Mouse (Mus musculus): ENCODE measurements around the gene Egflam. TPM values are rescaled to one million over a fixed set of nuclear protein-coding genes. Genes with fewer than 3 reads are reported as not detected.

Egflam gene
- polyA plus RNA-seq, 1 experiment from 2014 or later = 9.1 TPM

DNA sequence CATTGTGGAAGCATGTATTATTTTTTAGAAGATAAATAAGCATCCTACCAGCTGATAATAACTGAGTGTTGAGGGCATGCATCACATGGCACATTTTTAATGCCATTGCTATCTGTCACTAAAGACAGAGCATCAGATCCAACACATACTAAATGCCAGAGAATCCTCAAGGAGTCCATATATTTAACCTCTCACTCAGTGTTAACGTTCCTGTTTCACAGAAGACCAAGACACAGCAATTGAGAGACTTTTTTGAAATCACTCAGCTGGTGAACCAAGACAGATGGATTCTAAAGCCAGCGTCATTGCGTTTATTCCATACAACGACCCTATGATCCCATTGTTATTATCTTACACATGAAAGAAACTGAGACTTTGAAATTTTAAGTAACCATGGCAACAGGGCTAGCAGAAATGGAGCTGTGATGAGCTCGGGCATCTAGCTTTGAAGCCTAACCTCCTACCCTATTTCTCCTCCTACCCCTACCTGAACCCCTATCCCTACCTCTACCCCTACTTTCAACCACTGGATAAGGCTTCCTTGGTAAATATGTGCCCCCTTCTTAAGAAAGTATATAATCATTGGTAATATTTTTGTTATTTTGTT is 57.4 kb downstream of the Egflam start:
- H3K4me2 ChIP-seq = no peak overlapping the region
- H3K36me3 ChIP-seq = no peaks in the 10 kb centered on the region
- no peak for ATAC-seq (ENCODE audit: insufficient number of reproducible peaks, low FRiP score)
- H3K27ac ChIP-seq (ENCODE audit: poor library complexity, severe bottlenecking) = no peak overlapping the region
- no peaks in the 10 kb centered on the region for H3K4me1 ChIP-seq (replicated peaks)
- H3K9me3 ChIP-seq (replicated peaks) = 0 out of 2 replicates have a peak, but pooled peaks cover under 1% of the 10 kb centered on the region
- no peak overlapping the region for H3K9ac ChIP-seq
- 70% methylated on average over 5 of the region's 5 CpGs for WGBS
- H3K27me3 ChIP-seq (replicated peaks) = no peaks in the 10 kb centered on the region
- no peak overlapping the region for H3K4me3 ChIP-seq

DNA sequence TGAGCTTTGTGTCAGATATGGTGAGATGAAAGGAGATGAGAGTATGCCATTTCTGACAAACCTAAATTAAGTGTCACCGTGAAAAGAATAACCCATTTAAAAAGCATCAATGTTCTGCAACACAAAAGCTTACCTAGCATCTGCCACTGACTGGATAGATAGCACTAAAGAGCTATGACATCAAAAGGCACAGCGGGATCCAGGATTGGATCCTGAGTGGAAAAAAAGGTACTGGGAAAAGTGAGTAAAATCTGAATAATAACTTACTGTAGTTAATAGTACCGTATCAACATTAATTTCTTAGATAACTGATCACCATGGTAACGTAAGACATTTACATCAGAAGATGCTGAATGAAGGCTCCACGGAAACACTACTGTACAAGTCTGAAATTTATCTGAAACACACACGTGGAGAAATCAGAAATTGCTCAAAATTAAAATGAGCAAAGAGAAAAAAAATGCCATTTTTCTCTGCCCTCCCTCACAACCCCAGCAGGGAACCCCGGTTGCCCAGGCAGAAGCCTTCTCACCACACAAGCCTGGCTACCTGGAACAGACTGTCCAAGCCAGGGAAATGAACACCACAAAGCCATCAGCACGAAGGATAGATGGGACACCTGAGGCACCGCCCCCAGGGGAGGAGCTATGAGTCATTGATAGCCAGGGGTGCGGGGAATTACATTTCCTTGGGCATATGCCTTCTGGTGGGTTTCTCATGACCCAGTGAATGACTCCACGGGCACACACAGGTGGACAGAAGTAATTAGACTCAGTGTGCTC is 63.5 kb downstream of the Egflam start:
- no peak for ATAC-seq (ENCODE audit: insufficient number of reproducible peaks, low FRiP score)
- Histone ChIP-seq H3K27ac (ENCODE audit: poor library complexity, severe bottlenecking) (no peak overlapping the region), H3K36me3 (no peaks in the 10 kb centered on the region), H3K4me1 (replicated peaks) (no peaks in the 10 kb centered on the region), H3K4me3 (no peak overlapping the region), H3K9me3 (replicated peaks) (no peaks in the 10 kb centered on the region), H3K9ac (no peak overlapping the region), H3K27me3 (replicated peaks) (no peaks in the 10 kb centered on the region), H3K4me2 (no peak overlapping the region)
- 75% methylated on average over 11 of the region's 11 CpGs for WGBS

DNA sequence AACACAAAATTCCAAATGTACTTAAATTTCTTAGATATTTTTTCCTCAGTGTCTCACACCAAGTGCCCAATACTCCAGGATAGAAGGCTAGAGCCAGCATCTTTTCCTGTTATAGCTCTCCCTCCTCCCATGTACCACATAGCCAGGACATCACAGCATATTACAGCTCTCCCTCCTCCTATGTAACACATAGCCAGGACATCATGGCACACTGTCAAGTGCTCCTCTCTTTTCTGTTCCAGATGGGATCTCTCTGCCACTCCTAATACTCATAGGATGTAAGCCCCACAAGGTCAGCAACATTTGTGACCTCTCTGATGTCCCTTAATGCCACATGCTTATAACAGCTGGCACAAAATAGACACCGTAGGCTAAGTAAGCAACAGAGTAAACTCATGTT is 65.3 kb downstream of the Egflam start:
- no peak overlapping the region for H3K4me2 ChIP-seq
- no peak overlapping the region for H3K27ac ChIP-seq (ENCODE audit: poor library complexity, severe bottlenecking)
- no peaks in the 10 kb centered on the region for H3K4me1 ChIP-seq (replicated peaks)
- H3K27me3 ChIP-seq (replicated peaks) = no peaks in the 10 kb centered on the region
- H3K4me3 ChIP-seq = no peak overlapping the region
- no peak overlapping the region for H3K9ac ChIP-seq
- H3K36me3 ChIP-seq = no peaks in the 10 kb centered on the region
- no peak for ATAC-seq (ENCODE audit: insufficient number of reproducible peaks, low FRiP score)
- H3K9me3 ChIP-seq (replicated peaks) = no peaks in the 10 kb centered on the region
- WGBS = 90% methylated on average over 1 of the region's 1 CpGs

DNA sequence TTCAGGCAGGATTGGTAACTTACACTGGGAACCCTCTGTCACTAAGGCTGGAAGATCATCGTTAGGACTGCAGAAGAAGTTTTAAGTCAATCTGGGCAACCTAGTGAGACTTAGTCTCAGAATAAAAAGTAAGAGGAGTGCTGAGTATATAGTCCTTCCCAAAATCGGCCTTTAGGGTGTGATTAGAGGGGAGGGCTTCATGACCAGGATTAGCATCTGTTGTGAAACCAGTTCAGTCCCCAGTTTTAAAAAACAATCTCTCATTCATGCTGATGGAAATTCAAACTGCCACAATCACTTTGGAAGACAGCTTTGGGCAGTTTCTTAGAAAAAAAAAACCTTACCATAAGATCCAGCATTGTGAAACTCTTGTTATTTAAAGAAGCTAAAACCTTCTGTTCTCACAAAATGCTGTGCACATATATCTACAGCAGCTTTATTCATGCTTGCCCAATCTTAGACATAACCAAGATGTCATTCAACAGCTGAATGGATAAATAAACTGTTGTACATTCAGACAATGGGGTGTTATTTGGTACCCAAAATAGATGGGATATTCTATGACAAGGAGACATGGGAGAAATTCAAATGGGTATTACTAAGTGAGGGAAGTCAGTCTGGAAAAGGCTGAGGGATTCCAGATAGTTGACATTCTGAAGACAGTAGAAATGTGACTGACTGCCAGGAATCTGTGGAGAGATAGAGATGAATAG is 75.4 kb downstream of the Egflam start:
- Histone ChIP-seq H3K4me1 (replicated peaks) (no peaks in the 10 kb centered on the region), H3K9ac (no peak overlapping the region), H3K4me3 (no peak overlapping the region), H3K9me3 (replicated peaks) (no peaks in the 10 kb centered on the region), H3K4me2 (no peak overlapping the region), H3K27ac (ENCODE audit: poor library complexity, severe bottlenecking) (no peak overlapping the region), H3K27me3 (replicated peaks) (no peaks in the 10 kb centered on the region), H3K36me3 (no peaks in the 10 kb centered on the region)
- WGBS = 71% methylated on average over 2 of the region's 2 CpGs
- no peak for ATAC-seq (ENCODE audit: insufficient number of reproducible peaks, low FRiP score)

DNA sequence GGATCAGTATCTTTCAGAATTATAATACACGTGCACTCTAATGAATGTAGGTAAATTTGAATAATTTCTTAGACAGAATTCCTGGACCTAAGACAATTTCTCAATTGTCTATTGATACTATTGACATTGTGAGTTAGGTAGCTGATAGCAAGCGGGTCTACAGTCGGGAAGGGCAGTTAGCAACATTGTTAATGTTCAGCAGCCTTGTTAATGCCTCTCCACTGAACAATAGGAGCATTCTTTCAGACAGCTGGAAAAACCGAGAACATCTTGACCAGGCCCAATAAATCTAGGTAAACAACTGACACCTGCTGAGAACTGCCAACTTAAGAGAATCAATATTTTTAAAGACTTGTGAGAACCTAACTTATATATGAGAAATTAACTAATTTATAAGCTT is 77.3 kb downstream of the Egflam start:
- ATAC-seq (ENCODE audit: insufficient number of reproducible peaks, low FRiP score) = no peak
- no peak overlapping the region for H3K9ac ChIP-seq
- H3K4me2 ChIP-seq = no peak overlapping the region
- WGBS = 66% methylated on average over 4 of the region's 4 CpGs
- no peaks in the 10 kb centered on the region for H3K36me3 ChIP-seq
- H3K4me1 ChIP-seq (replicated peaks) = no peaks in the 10 kb centered on the region
- H3K9me3 ChIP-seq (replicated peaks) = no peaks in the 10 kb centered on the region
- H3K27me3 ChIP-seq (replicated peaks) = no peaks in the 10 kb centered on the region
- no peak overlapping the region for H3K4me3 ChIP-seq
- H3K27ac ChIP-seq (ENCODE audit: poor library complexity, severe bottlenecking) = no peak overlapping the region

DNA sequence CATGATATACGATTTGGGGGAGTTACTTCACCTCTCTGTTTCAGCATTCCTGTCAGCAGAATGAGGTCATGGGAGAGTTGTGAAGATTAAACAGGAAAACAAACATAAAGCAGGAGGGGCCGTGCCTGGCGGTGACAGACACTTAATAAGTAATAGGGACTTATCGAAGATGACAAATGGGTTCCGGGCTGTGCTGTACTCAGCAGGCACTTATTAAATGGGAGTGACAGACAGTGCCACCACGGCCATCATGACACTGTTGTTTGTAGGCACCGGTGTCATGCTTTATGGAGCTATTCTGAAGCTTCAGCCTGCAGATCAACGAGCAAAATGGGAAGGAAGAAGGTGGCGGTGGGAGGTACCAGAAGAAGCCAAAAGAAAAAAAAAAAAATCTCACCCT is 82.7 kb downstream of the Egflam start:
- H3K9ac ChIP-seq = no peak overlapping the region
- no peak overlapping the region for H3K4me2 ChIP-seq
- H3K36me3 ChIP-seq = no peaks in the 10 kb centered on the region
- no peak overlapping the region for H3K4me3 ChIP-seq
- no peaks in the 10 kb centered on the region for H3K9me3 ChIP-seq (replicated peaks)
- no peaks in the 10 kb centered on the region for H3K27me3 ChIP-seq (replicated peaks)
- 68% methylated on average over 9 of the region's 9 CpGs for WGBS
- no peak for ATAC-seq (ENCODE audit: insufficient number of reproducible peaks, low FRiP score)
- no peaks in the 10 kb centered on the region for H3K4me1 ChIP-seq (replicated peaks)
- H3K27ac ChIP-seq (ENCODE audit: poor library complexity, severe bottlenecking) = no peak overlapping the region

DNA sequence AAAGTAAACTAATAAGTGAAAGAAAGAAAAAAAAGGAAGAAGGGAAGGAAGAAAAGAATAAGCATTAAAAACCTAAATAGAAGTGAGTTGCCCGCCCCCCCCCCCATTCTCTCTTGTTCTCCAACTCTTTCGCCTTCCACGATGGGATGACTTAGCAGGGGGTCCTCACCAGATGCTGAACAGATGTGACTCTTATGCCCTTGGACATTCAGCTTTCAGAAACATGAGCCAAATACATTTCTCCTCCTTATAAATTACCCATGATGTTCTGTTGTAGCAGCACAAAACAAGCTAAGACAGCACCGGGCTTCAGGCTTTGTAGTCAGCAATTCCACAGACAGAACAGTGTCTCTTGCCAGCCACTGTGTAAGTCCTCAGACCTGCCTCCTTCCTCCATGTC is 89.5 kb downstream of the Egflam start:
- Histone ChIP-seq H3K27ac (ENCODE audit: poor library complexity, severe bottlenecking) (no peak overlapping the region), H3K4me2 (no peak overlapping the region), H3K4me1 (replicated peaks) (no peaks in the 10 kb centered on the region), H3K4me3 (no peak overlapping the region), H3K9ac (no peak overlapping the region), H3K27me3 (replicated peaks) (no peaks in the 10 kb centered on the region), H3K9me3 (replicated peaks) (no peaks in the 10 kb centered on the region), H3K36me3 (no peaks in the 10 kb centered on the region)
- 76% methylated on average over 4 of the region's 4 CpGs for WGBS
- ATAC-seq (ENCODE audit: insufficient number of reproducible peaks, low FRiP score) = no peak

DNA sequence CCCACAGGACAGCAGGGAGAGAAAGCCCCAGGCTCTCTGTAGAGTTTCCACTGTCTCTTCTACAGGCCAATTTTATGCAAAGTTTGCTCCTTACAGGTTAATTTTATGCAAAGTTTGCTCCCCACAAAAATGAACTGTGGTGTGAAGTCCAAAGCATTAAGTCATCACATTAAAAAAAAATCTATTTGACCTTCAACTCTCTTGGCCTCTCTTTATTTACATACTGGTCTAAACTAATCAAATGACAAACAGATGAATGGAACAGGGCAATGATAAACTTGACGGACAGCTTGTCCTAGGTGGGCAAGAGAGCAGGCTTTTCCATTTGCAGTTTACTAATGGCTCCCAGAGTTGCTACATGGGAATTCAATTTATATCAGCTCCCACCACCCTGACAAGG is 98.3 kb downstream of the Egflam start:
- ATAC-seq (ENCODE audit: insufficient number of reproducible peaks, low FRiP score) = no peak
- no peak overlapping the region for H3K9ac ChIP-seq
- H3K4me3 ChIP-seq = no peak overlapping the region
- H3K36me3 ChIP-seq = no peaks in the 10 kb centered on the region
- H3K4me1 ChIP-seq (replicated peaks) = no peaks in the 10 kb centered on the region
- no peak overlapping the region for H3K4me2 ChIP-seq
- no peaks in the 10 kb centered on the region for H3K9me3 ChIP-seq (replicated peaks)
- WGBS = 75% methylated on average over 1 of the region's 1 CpGs
- no peak overlapping the region for H3K27ac ChIP-seq (ENCODE audit: poor library complexity, severe bottlenecking)
- no peaks in the 10 kb centered on the region for H3K27me3 ChIP-seq (replicated peaks)

DNA sequence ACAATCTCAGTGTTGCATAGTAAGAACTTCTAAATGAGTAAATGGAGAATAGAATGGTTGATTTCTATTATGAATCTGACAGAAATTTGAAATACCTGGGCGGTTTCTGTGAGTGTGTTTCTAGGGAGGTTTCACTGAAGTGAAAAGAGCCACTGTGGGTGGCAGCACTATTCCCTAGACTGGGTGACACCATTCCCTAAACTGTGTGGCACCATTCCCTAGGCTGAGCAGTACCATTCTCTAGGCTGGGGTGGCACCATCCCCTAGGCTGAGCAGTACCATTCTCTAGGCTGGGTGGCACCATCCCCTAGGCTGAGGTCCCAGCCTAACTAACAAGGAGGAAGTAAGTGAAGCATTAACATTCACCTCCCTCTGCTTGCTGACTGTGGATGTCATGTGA is 103.0 kb downstream of the Egflam start:
- Histone ChIP-seq H3K27me3 (replicated peaks) (no peaks in the 10 kb centered on the region), H3K9ac (no peak overlapping the region), H3K27ac (ENCODE audit: poor library complexity, severe bottlenecking) (no peak overlapping the region), H3K9me3 (replicated peaks) (no peaks in the 10 kb centered on the region), H3K4me3 (no peak overlapping the region), H3K4me1 (replicated peaks) (no peaks in the 10 kb centered on the region), H3K4me2 (no peak overlapping the region), H3K36me3 (no peaks in the 10 kb centered on the region)
- ATAC-seq (ENCODE audit: insufficient number of reproducible peaks, low FRiP score) = no peak
- 82% methylated on average over 1 of the region's 1 CpGs for WGBS

DNA sequence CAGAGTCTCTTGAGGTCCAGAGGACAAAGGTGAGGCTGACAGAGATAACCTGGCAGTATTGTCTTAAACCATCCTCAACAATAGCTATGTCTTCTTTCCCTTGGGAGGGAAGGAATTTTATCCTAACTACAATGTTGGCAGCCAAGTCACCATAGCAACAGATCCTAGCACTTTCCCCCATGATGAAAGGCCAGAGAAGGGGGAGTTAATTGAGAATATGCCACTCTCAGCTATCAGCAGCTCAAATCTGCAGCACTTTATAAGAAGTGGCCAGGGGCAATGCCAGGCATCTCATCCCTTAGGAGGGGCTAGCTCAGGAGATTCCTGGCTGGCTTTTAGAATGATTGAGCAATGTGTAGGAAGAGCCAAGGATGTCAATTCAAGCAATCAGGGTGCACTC is 105.3 kb downstream of the Egflam start:
- Histone ChIP-seq H3K27ac (ENCODE audit: poor library complexity, severe bottlenecking) (no peak overlapping the region), H3K4me3 (no peak overlapping the region), H3K4me2 (no peak overlapping the region), H3K4me1 (replicated peaks) (peaks cover 7% of the 10 kb centered on the region; the same call in 1 of the 2 replicates), H3K9me3 (replicated peaks) (no peaks in the 10 kb centered on the region), H3K36me3 (no peaks in the 10 kb centered on the region), H3K27me3 (replicated peaks) (no peaks in the 10 kb centered on the region), H3K9ac (no peak overlapping the region)
- no peak for ATAC-seq (ENCODE audit: insufficient number of reproducible peaks, low FRiP score)

DNA sequence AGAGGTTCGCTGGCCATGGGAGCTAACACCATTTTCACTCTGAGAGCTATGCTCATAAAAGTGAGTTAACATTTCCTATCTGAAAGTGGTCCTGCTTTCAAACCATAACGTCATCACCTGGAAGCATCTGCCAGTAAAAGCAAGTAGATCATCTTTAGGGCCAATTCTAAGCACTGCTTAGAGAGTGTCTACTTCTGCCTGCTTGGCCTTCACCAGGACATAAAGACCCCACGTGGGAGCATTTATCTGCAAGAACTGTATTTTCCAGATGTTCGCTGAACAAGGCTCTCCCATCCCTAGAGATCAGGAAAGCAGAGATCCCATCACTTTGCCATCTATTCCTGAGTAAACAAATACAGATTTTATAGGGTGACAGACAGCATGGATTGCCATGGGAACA is 108.2 kb downstream of the Egflam start:
- Histone ChIP-seq H3K27ac (ENCODE audit: poor library complexity, severe bottlenecking) (no peak overlapping the region), H3K4me1 (replicated peaks) (peaks cover 7% of the 10 kb centered on the region; the same call in 1 of the 2 replicates), H3K27me3 (replicated peaks) (no peaks in the 10 kb centered on the region), H3K36me3 (no peaks in the 10 kb centered on the region), H3K4me2 (no peak overlapping the region; the same call in 1 of the 2 replicates), H3K4me3 (no peak overlapping the region), H3K9ac (no peak overlapping the region), H3K9me3 (replicated peaks) (no peaks in the 10 kb centered on the region)
- no peak for ATAC-seq (ENCODE audit: insufficient number of reproducible peaks, low FRiP score)
- WGBS = 76% methylated on average over 4 of the region's 4 CpGs

All from heart, embryonic 12.5 days (tissue).